ENCODE assay signal across 1 mouse cellular context in genomic region chr11:100574188-100574587, GRCm38 (mm10).
TF ChIP-seq lines count a peak whose summit lies in the region.

No protein-coding gene starts in this region.

TF ChIP-seq in MEL, 35 proteins besides CTCF, POLR2A, EP300 and RAD21:
- TF ChIP-seq CHD2 (IDR thresholded peaks at IDR 0.05; ENCODE audit: low read length) (no peak), GATA1 (IDR thresholded peaks at IDR 0.05; ENCODE audit: low read depth, low read length) (peak; percentile 27; the same call in 1 of the 2 replicates), ETS1 (IDR thresholded peaks at IDR 0.05; ENCODE audit: low read depth, low read length) (no peak; the same call in 1 of the 2 replicates), MAZ (IDR thresholded peaks at IDR 0.05; ENCODE audit: low read depth, low read length) (no peak), E2F4 (IDR thresholded peaks at IDR 0.05; ENCODE audit: borderline replicate concordance, low read depth, low read length) (no peak), ZNF384 (IDR thresholded peaks at IDR 0.05; ENCODE audit: low read depth, low read length) (0 out of 2 replicates have a peak, but pooled peaks have one; percentile 4), RCOR1 (IDR thresholded peaks at IDR 0.05; ENCODE audit: low read depth, low read length) (peak; percentile 4; the same call in 1 of the 2 replicates), NRF1 (IDR thresholded peaks at IDR 0.05; ENCODE audit: insufficient read depth, low read depth, low read length, poor library complexity, severe bottlenecking) (no peak), SIN3A (IDR thresholded peaks at IDR 0.05; ENCODE audit: low read length) (no peak), MAX (IDR thresholded peaks at IDR 0.05; ENCODE audit: low read length) (0 out of 2 replicates have a peak, but pooled peaks have one; percentile 31)
